Comparison of ENCODE assay signal across 8 mouse cellular contexts in the genomic region with DNA sequence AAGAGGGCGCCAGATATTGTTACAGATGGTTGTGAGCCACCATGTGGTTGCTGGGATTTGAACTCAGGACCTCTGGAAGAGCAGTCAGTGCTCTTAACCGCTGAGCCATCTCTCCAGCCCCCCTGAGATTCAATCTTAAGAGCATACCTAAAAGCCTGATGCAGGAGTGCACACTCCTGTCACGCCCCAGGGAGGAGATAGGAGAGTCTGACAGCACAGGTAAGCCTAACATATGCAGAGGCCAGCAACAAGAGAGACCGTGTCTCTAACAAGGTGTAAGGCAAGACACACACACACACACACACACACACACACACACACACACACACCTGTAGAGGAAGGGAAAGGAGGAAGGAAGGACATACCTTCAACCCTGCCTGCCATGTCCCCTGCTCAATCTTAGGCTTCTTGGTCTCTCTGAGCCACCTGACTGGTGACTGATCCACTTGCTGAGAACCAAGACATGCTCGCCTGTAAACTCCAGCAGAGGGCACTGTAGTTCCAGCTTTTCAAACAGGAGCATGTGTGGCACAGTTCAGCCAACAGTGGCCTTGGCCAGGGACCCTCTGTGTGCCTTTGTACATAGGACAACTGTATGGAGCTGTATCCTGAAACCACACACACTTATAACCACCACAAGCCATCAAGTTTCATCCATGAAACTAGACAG. TPM values are rescaled to one million over a fixed set of nuclear protein-coding genes. Genes with fewer than 3 reads are reported as not detected.
DNase-seq lines count a peak whose midpoint lies in the region; ATAC-seq and TF ChIP-seq lines count a peak whose summit lies in the region.

No protein-coding gene starts in this region.

- no peak overlapping the region for H3K4me3 ChIP-seq in forebrain, embryonic 16.5 days (replicated peaks; ENCODE audit: low read length)
- no peak overlapping the region for H3K4me3 ChIP-seq in hindbrain, embryonic 12.5 days
- H3K4me3 ChIP-seq in lung, postnatal 0 days (ENCODE audit: low read depth, low read length): no peak overlapping the region

- WGBS in forebrain, embryonic 16.5 days: 47% methylated on average over 5 of the region's 5 CpGs
- WGBS in hindbrain, embryonic 12.5 days: 37% methylated on average over 5 of the region's 5 CpGs
- WGBS in lung, postnatal 0 days: 35% methylated on average over 5 of the region's 5 CpGs

- H3K36me3 ChIP-seq in forebrain, embryonic 16.5 days (ENCODE audit: control insufficient read depth, insufficient read depth): no peaks in the 10 kb centered on the region
- no peaks in the 10 kb centered on the region for H3K36me3 ChIP-seq in hindbrain, embryonic 12.5 days
- no peaks in the 10 kb centered on the region for H3K36me3 ChIP-seq in lung, postnatal 0 days (ENCODE audit: insufficient read depth, low read length)

- no peak for TF ChIP-seq EP300 in lung, postnatal 0 days (IDR thresholded peaks at IDR 0.05)

- peaks cover 6% of the 10 kb centered on the region for H3K4me1 ChIP-seq in forebrain, embryonic 16.5 days (replicated peaks; ENCODE audit: control insufficient read depth, insufficient read depth, low read length)
- H3K4me1 ChIP-seq in hindbrain, embryonic 12.5 days: no peaks in the 10 kb centered on the region
- no peaks in the 10 kb centered on the region for H3K4me1 ChIP-seq in lung, postnatal 0 days (ENCODE audit: insufficient read depth, low read depth, low read length)

- peak; percentile 94 for TF ChIP-seq CTCF in lung, postnatal 0 days (IDR thresholded peaks at IDR 0.05)

- peak; percentile 83 for ATAC-seq in forebrain, embryonic 16.5 days
- ATAC-seq in hindbrain, embryonic 12.5 days (ENCODE audit: low FRiP score): peak; percentile 85
- ATAC-seq in lung, postnatal 0 days: peak; percentile 89

- H3K9me3 ChIP-seq in forebrain, embryonic 16.5 days (ENCODE audit: control insufficient read depth, low read length): no peaks in the 10 kb centered on the region
- H3K9me3 ChIP-seq in hindbrain, embryonic 12.5 days (replicated peaks): no peaks in the 10 kb centered on the region
- H3K9me3 ChIP-seq in lung, postnatal 0 days (ENCODE audit: low read length): no peaks in the 10 kb centered on the region

- peak; percentile 92 for DNase-seq in NIH3T3 (ENCODE audit: low read depth)
- peak; percentile 61 for DNase-seq in cerebellum, adult 11-12 months
- DNase-seq in layer of hippocampus, postnatal 10 days (ENCODE audit: low spot score in 2 of 2): peak; percentile 80 to 84
- peak; percentile 89 for DNase-seq in lung, postnatal 0 days (ENCODE audit: low spot score)
- DNase-seq in right cerebral cortex, adult 18-20 months: peak; percentile 76
- DNase-seq in urinary bladder, postnatal 36 days (ENCODE audit: low spot score in 2 of 2): peak; percentile 72 to 76

- H3K27ac ChIP-seq in forebrain, embryonic 16.5 days (ENCODE audit: low read length): no peak overlapping the region
- H3K27ac ChIP-seq in hindbrain, embryonic 12.5 days: no peak overlapping the region
- no peak overlapping the region for H3K27ac ChIP-seq in lung, postnatal 0 days (ENCODE audit: low read length)

- no peaks in the 10 kb centered on the region for H3K27me3 ChIP-seq in forebrain, embryonic 16.5 days (replicated peaks; ENCODE audit: control insufficient read depth, insufficient read depth, low read length)
- no peaks in the 10 kb centered on the region for H3K27me3 ChIP-seq in hindbrain, embryonic 12.5 days
- no peaks in the 10 kb centered on the region for H3K27me3 ChIP-seq in lung, postnatal 0 days (replicated peaks; ENCODE audit: insufficient read depth, low read length)

- H3K9ac ChIP-seq in forebrain, embryonic 16.5 days (replicated peaks; ENCODE audit: low read depth, low read length): no peak overlapping the region
- no peak overlapping the region for H3K9ac ChIP-seq in hindbrain, embryonic 12.5 days
- no peak overlapping the region for H3K9ac ChIP-seq in lung, postnatal 0 days (replicated peaks; ENCODE audit: low read depth)

- H3K4me2 ChIP-seq in forebrain, embryonic 16.5 days (ENCODE audit: low read length): no peak overlapping the region
- no peak overlapping the region for H3K4me2 ChIP-seq in hindbrain, embryonic 12.5 days (replicated peaks)
- no peak overlapping the region for H3K4me2 ChIP-seq in lung, postnatal 0 days (replicated peaks; ENCODE audit: low read depth, low read length)

RNA-seq across cellular contexts. Expression of a gene that starts 9.1 kb away (rescaled TPM):
- 0.56 TPM in 1 of 2 replicates, not detected in the other for polyA plus RNA-seq in forebrain, embryonic 16.5 days (2015; fragmentation: Nextera tagmentation; extraction: Ambion mirVana)
- polyA plus RNA-seq in hindbrain, embryonic 12.5 days (2016; fragmentation: Nextera tagmentation; extraction: Ambion mirVana): 0.43 and 0.46 TPM in 2 replicates
- total RNA-seq in layer of hippocampus, postnatal 10 days (2021): not detected
- 0.31 TPM in 1 of 2 replicates, not detected in the other for polyA plus RNA-seq in lung, postnatal 0 days (2015; fragmentation: Nextera tagmentation; extraction: Ambion mirVana)

RNA-seq across cellular contexts. Expression of a gene that starts 9.2 kb away (rescaled TPM):
- 74.5 and 78.4 TPM in 2 replicates for polyA plus RNA-seq in forebrain, embryonic 16.5 days (2015; fragmentation: Nextera tagmentation; extraction: Ambion mirVana)
- polyA plus RNA-seq in hindbrain, embryonic 12.5 days (2016; fragmentation: Nextera tagmentation; extraction: Ambion mirVana): 63.2 and 65.5 TPM in 2 replicates
- total RNA-seq in layer of hippocampus, postnatal 10 days (2021): 10 to 100 TPM; 36.0 to 51.6 TPM
- 31.0 and 32.2 TPM in 2 replicates for polyA plus RNA-seq in lung, postnatal 0 days (2015; fragmentation: Nextera tagmentation; extraction: Ambion mirVana)

RNA-seq across cellular contexts. Expression of a gene that starts 29.9 kb away (rescaled TPM):
- 11.2 and 16.1 TPM in 2 replicates for polyA plus RNA-seq in forebrain, embryonic 16.5 days (2015; fragmentation: Nextera tagmentation; extraction: Ambion mirVana)
- polyA plus RNA-seq in hindbrain, embryonic 12.5 days (2016; fragmentation: Nextera tagmentation; extraction: Ambion mirVana): 15.9 and 18.6 TPM in 2 replicates
- total RNA-seq in layer of hippocampus, postnatal 10 days (2021): 10 to 100 TPM; 41.4 to 44.6 TPM
- polyA plus RNA-seq in lung, postnatal 0 days (2015; fragmentation: Nextera tagmentation; extraction: Ambion mirVana): 9.2 and 12.1 TPM in 2 replicates

RNA-seq across cellular contexts. Expression of a gene that starts 45.9 kb away (rescaled TPM):
- 130 and 141 TPM in 2 replicates for polyA plus RNA-seq in forebrain, embryonic 16.5 days (2015; fragmentation: Nextera tagmentation; extraction: Ambion mirVana)
- polyA plus RNA-seq in hindbrain, embryonic 12.5 days (2016; fragmentation: Nextera tagmentation; extraction: Ambion mirVana): 166 and 167 TPM in 2 replicates
- total RNA-seq in layer of hippocampus, postnatal 10 days (2021): 10 to 100 TPM; 71.9 to 73.2 TPM
- polyA plus RNA-seq in lung, postnatal 0 days (2015; fragmentation: Nextera tagmentation; extraction: Ambion mirVana): 50.4 and 56.0 TPM in 2 replicates

RNA-seq across cellular contexts. Expression of a gene that starts 50.7 kb away (rescaled TPM):
- polyA plus RNA-seq in forebrain, embryonic 16.5 days (2015; fragmentation: Nextera tagmentation; extraction: Ambion mirVana): 138 and 168 TPM in 2 replicates
- 110 and 113 TPM in 2 replicates for polyA plus RNA-seq in hindbrain, embryonic 12.5 days (2016; fragmentation: Nextera tagmentation; extraction: Ambion mirVana)
- total RNA-seq in layer of hippocampus, postnatal 10 days (2021): 100 to 1,000 TPM; 139 to 147 TPM
- polyA plus RNA-seq in lung, postnatal 0 days (2015; fragmentation: Nextera tagmentation; extraction: Ambion mirVana): 7.4 and 10.7 TPM in 2 replicates
